Mouse (Mus musculus): ENCODE measurements around the gene Cyp2u1.
"Not testable (repeated sequence)": the region's sequence is repeated elsewhere in the genome, so short reads cannot be mapped to it uniquely, and the experiment has no call there.

Cyp2u1 gene

GRCm38 (mm10) chr3:131302452-131303319 lies at the start of gene Cyp2u1:
Gene Cyp2u1 (minus strand): TSS chr3:131303227.
- peak; percentile 90 for DNase-seq (ENCODE audit: low spot score)

- no peak for DNase-seq (ENCODE audit: low spot score)
Observed at GRCm38 (mm10) chr3:131350539-131350938, 47.5 kb upstream of the Cyp2u1 start.

DNA sequence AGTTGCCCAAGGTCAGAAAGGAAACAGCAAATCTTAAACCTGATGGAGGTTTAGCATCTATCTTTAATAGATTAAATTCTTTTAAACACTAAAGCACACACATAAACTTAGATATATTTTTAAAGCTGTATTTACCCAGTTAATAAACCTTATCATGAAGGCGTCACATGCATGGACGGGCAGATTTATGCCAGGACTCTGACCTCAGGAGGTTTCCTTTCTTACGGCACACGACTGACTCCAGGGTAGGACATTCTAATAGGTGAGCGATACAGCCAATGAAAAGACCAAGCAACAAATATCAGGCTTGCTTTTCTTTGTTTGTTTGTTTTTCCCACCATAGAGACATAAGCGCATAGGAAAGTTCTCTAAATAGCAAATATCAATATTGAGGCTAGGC lies 46.0 kb upstream of the Cyp2u1 start:
- DNase-seq (ENCODE audit: low spot score): no peak

GRCm38 (mm10) chr3:131348579-131348950 lies 45.5 kb upstream of the Cyp2u1 start:
- DNase-seq (ENCODE audit: low spot score): no peak

GRCm38 (mm10) chr3:131347831-131348578 lies 45.0 kb upstream of the Cyp2u1 start:
- DNase-seq (ENCODE audit: low spot score): no peak

- DNase-seq (ENCODE audit: low spot score): no peak
Observed at GRCm38 (mm10) chr3:131345903-131346302, 42.9 kb upstream of the Cyp2u1 start.

DNA sequence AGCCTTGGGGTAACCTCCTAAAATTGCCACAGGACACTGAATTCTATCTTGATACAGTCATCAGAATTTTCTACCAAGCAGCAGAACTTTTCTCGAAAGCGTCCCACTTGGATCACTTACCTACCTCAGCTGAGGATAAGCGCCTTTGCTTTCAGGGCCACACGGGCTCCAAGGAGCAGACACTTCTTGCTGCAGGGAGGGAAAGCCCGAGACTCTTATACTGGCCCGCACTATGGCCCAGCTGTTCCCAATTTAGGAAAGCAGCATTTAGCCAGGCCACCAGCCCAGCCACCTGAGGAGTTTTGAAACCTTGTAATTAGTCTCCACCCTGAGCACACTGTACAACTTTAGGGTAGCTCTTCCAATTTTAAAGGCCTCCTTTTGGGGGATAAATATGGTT lies 40.3 kb upstream of the Cyp2u1 start:
- no peak for DNase-seq (ENCODE audit: low spot score)

- DNase-seq (ENCODE audit: low spot score): no peak
Observed at GRCm38 (mm10) chr3:131340885-131341284, 37.9 kb upstream of the Cyp2u1 start.

- DNase-seq (ENCODE audit: low spot score): no peak
Observed at GRCm38 (mm10) chr3:131339280-131339679, 36.3 kb upstream of the Cyp2u1 start.

GRCm38 (mm10) chr3:131337749-131338148 lies 34.7 kb upstream of the Cyp2u1 start:
- not testable (repeated sequence) for DNase-seq (ENCODE audit: low spot score)

DNA sequence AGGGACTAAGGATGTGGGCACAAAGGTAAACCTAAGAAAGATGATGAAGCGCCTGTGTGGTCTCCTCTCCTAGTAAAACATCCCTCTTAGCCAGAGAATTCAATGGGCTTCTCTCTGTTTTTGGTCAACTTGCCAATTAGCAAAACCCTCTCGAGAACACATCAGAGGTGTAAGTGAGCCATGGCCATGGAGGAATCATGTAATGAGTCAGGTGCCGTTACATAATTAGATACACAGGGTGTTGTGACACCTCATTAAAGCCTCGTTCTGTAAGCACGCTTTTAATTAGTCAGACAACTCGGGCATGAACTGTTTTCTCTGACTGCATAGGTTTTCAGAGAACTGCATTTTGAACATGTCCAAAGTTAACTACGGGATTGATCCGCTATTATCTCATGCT lies 33.6 kb upstream of the Cyp2u1 start:
- no peak for DNase-seq (ENCODE audit: low spot score)

- no peak for DNase-seq (ENCODE audit: low spot score)
Observed at GRCm38 (mm10) chr3:131335117-131335547, 32.1 kb upstream of the Cyp2u1 start.

DNA sequence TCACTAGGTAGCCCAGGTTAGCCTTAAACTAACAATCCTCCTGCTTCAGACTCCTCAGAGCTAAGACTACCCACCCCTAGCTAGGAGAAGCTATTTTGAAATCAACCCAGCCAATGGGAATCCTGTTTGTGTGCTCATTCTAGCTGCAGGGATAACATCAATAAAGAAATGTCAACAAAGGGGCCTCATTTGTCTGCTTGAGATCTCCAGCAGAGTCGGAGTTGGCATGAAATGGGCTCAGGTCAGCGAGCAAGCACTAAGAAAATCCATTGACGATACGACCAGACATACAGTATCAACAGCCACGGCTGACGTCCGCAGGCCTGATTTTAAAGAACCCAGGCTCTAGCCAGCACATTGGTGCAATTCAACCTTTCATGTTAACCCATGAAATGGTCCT lies 24.2 kb upstream of the Cyp2u1 start:
- no peak for DNase-seq (ENCODE audit: low spot score)

DNA sequence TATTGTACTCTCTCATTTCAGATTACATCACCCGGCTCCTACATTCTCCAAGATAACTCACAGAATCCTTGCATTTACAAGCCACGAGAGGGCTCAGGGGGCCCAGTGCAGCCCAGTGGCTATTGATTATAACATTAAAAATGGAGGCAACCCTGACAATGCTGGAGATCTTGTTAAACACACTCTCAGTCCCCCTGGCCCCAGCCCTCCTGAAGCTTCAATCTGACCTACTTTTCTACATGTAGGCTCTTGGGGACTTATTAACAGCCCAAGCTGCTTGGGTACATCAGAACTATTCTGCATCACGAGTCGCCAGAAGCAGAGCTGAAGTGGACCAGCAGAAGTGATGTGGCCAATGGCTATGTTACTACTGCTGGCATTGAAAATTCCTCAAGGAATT lies 23.6 kb upstream of the Cyp2u1 start:
- DNase-seq (ENCODE audit: low spot score): no peak

DNA sequence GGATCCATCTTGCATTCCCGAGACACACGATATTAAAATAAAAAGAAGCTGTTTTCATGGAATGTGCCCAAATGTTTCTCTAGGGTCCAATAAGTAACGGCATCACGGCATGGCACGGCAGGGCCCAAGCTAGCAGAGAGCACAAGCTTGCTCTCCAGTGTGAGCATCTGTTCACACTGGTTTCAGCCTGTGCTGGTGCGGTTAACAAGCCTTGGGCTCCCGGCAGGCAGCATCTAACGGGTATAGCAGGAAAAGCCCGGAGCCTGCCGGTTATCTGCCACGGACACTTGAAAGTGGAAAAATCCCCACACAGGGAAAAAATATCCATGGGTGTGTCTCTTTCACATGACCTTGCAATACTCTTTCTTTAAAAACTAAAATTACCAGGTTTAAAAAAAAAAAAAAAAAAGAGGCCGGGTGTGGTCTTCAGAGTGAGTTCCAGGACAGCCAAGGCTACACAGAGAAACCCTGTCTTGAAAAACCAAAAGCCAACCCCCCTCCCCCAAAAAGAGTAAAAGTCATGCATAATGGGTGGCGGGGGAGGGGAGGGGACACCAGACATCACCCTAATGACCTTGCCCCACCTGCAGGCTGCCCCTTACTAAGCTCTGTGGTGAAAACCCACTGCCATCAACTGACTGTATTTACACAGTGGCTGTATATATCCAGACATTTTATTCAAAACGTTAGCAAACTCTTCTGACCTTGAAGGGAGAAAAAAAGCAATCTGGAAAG lies 19.2 kb upstream of the Cyp2u1 start:
- DNase-seq (ENCODE audit: low spot score): no peak

DNA sequence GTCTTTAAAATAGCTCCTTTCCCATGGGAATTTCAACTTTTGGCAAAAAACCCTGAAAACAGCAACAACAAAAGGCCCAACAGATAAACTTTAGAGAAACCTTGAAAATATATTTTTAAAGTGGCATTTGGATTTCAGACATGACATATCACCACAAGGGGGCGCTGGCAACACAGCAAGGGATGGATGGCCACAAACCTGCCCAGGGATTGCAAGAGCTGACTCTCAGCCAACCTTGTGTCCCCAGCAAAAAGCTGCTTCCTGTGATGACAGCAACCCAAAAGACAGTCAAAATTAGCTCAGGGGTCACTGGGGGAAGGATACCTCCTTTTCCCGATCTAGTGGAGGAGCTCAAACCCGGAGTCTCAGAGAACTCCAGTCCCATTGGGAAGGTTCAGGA lies 17.2 kb upstream of the Cyp2u1 start:
- peak; percentile 78 for DNase-seq (ENCODE audit: low spot score)

GRCm38 (mm10) chr3:131318211-131318610 lies 15.2 kb upstream of the Cyp2u1 start:
- DNase-seq (ENCODE audit: low spot score): no peak

- DNase-seq (ENCODE audit: low spot score): no peak
Observed at GRCm38 (mm10) chr3:131317126-131317525, 14.1 kb upstream of the Cyp2u1 start.

DNA sequence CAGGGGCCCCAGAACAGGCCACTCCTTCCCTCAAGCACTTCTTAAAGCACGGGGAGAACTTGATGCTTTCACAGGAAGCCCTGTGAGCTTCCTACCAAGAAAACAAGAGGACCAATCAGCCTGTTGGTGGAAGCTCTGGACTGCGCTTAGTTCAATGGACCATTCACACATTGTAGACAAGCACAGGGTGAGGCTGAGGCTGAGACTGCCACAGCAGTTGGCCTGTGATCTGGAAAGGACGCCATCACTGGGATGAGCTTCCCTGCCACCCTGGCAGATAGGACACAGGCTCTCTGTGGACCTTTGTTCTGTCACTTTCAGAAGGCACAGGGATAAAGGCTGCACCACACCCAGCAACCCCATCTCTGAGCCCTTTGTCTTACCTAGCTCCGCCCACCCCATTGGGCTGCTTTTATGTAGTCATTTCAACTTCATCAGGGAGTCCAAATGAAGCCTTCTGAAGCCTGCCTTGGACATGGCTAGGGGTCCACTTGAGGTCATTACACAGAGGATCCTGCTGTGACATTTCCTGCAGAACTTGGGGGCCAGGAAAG lies 13.0 kb upstream of the Cyp2u1 start:
- DNase-seq (ENCODE audit: low spot score): no peak

DNA sequence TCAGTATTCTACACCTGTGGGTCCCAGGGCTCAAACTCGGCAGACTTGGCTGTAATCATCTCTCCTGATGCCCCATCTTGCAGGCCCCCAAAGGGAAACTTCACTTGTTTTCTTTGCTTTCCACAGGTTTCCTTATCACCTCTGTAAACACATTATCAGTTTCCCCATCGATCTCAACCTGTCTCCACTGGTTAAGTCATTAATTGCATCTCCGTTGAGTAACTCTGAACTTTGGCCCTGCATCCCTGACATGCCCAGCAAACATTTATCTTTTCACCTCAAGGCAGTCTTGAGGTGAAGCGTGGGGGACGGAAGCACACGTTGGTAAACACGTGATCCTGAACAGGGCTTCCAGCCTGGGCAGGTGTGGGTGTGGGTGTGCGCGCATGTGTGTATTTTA lies 9.3 kb upstream of the Cyp2u1 start:
- no peak for DNase-seq (ENCODE audit: low spot score)

- DNase-seq (ENCODE audit: low spot score): no peak
Observed at GRCm38 (mm10) chr3:131310572-131310971, 7.5 kb upstream of the Cyp2u1 start.

GRCm38 (mm10) chr3:131307811-131308210 lies 4.8 kb upstream of the Cyp2u1 start:
- no peak for DNase-seq (ENCODE audit: low spot score)

Data from lung, postnatal 25 days (tissue).